Mouse (Mus musculus): Measurements from ENCODE around the gene Crispld2.

GRCm38 (mm10) chr8:120026199-120026598, 34.0 kb downstream of the Crispld2 start:
- TF ChIP-seq CTCF (IDR thresholded peaks at IDR 0.05; ENCODE audit: low read depth, low read length) (no peak), EP300 (IDR thresholded peaks at IDR 0.05; ENCODE audit: insufficient read depth, low read depth, low read length) (no peak), POLR2A (IDR thresholded peaks at IDR 0.05; ENCODE audit: insufficient read depth, low read length) (no peak)

Measured in ES-Bruce4 (cell line).